Mouse (Mus musculus) C2C12 (cell line): ENCODE measurements around the gene C1ql2. TPM values are rescaled to one million over a fixed set of nuclear protein-coding genes. Genes with fewer than 3 reads are reported as not detected.

Source experiments
- H3K27me3 ChIP-seq: one replicate; pipeline ENCODE4 v1.6.1; 2011; ENCODE audit not compliant: control insufficient read depth, insufficient read depth, insufficient read length
- H3K36me3 ChIP-seq: one replicate; pipeline ENCODE4 v1.6.1; 2011; ENCODE audit not compliant: control insufficient read depth, insufficient read depth
- H3K4me3 ChIP-seq: one replicate; pipeline ENCODE4 v1.5.1; 2011; ENCODE audit warnings: mild to moderate bottlenecking, control low read depth; ENCODE audit not compliant: poor library complexity, insufficient read depth, severe bottlenecking
- H3K79me2 ChIP-seq: one replicate; pipeline ENCODE4 v1.6.1; 2011; ENCODE audit not compliant: control insufficient read depth, insufficient read depth
- H3K79me3 ChIP-seq: one replicate; pipeline ENCODE4 v1.6.1; 2011; ENCODE audit warnings: low read depth, control low read depth
- H3ac ChIP-seq: one replicate; pipeline ENCODE3; 2011; ENCODE audit warnings: low read depth; ENCODE audit not compliant: control insufficient read depth, insufficient read length
- CEBPB ChIP-seq: IDR thresholded peaks from one replicate; pipeline ENCODE4 v1.6.1; 2011; ENCODE audit warnings: low read depth, mild to moderate bottlenecking, control low read depth, moderate library complexity
- CTCF ChIP-seq: IDR thresholded peaks from one replicate; pipeline ENCODE4 v1.5.1; 2011; ENCODE audit not compliant: control insufficient read depth, insufficient read depth, insufficient read length
- FOSL1 ChIP-seq: IDR thresholded peaks from one replicate; pipeline ENCODE4 v1.8.0; 2011; ENCODE audit warnings: mild to moderate bottlenecking, low read length; ENCODE audit not compliant: poor library complexity, insufficient read depth, severe bottlenecking
- MAX ChIP-seq: IDR thresholded peaks from one replicate; pipeline ENCODE4 v1.6.1; 2011; ENCODE audit warnings: mild to moderate bottlenecking, control low read depth
- MYOD1 ChIP-seq: IDR thresholded peaks from one replicate; pipeline ENCODE4 v1.6.1; 2011; ENCODE audit warnings: low read depth; ENCODE audit not compliant: control insufficient read depth, insufficient read length
- MYOG ChIP-seq: IDR thresholded peaks from one replicate; pipeline ENCODE4 v1.6.1; 2011; ENCODE audit not compliant: control insufficient read depth, insufficient read length; ENCODE audit errors: extremely low read depth
- USF1 ChIP-seq: IDR thresholded peaks from one replicate; pipeline ENCODE4 v1.6.1; 2011; ENCODE audit warnings: low read depth, mild to moderate bottlenecking, control low read depth, moderate library complexity
- polyA plus RNA-seq: library from polyadenylated mRNA; unstranded; fragments of >200 nt; fragmentation: generic; extraction: Trizol; gene quantifications from one replicate; pipeline ENCODE4 v1.2.1, GENCODE M21; 2012; ENCODE audit warnings: missing spikeins

Gene C1ql2
- polyA plus RNA-seq, 1 experiment = not detected

DNA sequence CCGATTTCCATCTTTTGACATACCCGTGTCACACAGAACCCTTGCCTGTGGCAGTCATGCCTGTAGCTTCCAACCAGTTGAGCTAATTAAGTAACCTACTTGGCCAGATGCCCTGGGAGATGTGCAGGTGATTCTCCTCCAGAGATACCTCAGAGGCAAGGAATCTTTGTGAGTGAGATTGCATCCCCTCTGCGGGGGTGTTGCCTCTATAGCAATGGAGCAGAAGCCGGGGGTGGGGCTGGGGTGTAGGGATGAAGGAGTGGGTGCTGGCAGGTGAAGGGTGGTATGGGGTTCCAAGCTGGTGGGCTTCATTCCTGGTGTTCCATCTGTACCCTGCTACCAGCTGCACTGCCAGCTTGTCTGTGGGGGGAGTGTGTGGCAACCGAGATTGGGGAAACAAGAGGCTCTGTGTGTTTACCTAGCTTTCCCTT, 17.2 kb upstream of the C1ql2 start:
- H3K79me3 ChIP-seq = no peaks in the 10 kb centered on the region
- H3K27me3 ChIP-seq = peaks cover 17% of the 10 kb centered on the region
- no peak overlapping the region for H3ac ChIP-seq
- H3K4me3 ChIP-seq = no peak overlapping the region
- H3K36me3 ChIP-seq = no peaks in the 10 kb centered on the region
- no peaks in the 10 kb centered on the region for H3K79me2 ChIP-seq
- no peak for TF ChIP-seq MYOD1
- no peak for TF ChIP-seq CEBPB
- no peak for TF ChIP-seq FOSL1
- TF ChIP-seq USF1 = no peak
- TF ChIP-seq MAX = no peak
- TF ChIP-seq MYOG = no peak
- TF ChIP-seq CTCF = no peak

DNA sequence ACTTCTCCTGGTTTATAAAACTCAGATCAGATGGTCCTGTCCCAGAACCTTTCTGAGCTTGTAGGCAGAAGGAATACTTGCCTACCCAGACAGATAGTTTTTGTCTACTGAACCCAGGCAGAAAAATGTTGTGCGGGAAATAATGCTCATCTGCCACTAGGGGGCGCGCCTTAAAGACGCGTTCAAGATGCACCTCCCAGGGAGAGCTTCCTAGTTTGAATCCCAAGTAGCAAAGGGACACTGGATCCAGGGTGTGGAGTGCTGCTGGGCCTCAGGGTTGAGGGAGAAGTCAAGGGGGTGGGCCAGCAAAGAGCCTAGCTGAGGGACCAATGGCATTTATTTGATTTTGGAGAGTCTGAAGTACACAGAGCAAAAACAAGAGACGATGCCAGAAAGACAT, 12.7 kb upstream of the C1ql2 start:
- Histone ChIP-seq H3K79me3 (no peaks in the 10 kb centered on the region), H3K36me3 (no peaks in the 10 kb centered on the region), H3K4me3 (no peak overlapping the region), H3K79me2 (no peaks in the 10 kb centered on the region), H3K27me3 (peaks cover 16% of the 10 kb centered on the region), H3ac (no peak overlapping the region)
- TF ChIP-seq CEBPB (no peak), USF1 (no peak), FOSL1 (no peak), MAX (no peak), MYOG (no peak), MYOD1 (no peak), CTCF (no peak)

DNA sequence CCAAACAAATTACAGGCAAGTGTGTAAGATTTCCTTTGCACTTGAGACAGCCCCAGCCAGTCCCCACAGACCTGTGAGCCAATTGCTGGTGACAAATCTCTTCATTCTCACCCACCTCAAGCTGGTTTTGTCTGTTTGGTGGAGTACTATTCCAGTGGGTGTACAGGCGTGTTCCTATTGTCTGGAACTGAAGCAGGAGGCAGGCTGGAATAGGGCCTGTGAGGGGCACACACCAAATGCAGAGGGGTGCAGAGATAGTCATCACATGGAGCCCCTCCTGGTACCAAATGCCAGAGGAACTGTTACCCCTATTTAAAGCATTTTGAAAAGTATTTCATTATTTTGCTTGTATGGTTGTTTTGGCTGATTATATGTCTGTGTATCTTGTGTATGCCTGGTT, 12.2 kb upstream of the C1ql2 start:
- Histone ChIP-seq H3K36me3 (no peaks in the 10 kb centered on the region), H3K79me2 (no peaks in the 10 kb centered on the region), H3K27me3 (peaks cover 16% of the 10 kb centered on the region), H3K4me3 (no peak overlapping the region), H3ac (no peak overlapping the region), H3K79me3 (no peaks in the 10 kb centered on the region)
- TF ChIP-seq MYOG = no peak
- no peak for TF ChIP-seq MAX
- TF ChIP-seq FOSL1 = no peak

DNA sequence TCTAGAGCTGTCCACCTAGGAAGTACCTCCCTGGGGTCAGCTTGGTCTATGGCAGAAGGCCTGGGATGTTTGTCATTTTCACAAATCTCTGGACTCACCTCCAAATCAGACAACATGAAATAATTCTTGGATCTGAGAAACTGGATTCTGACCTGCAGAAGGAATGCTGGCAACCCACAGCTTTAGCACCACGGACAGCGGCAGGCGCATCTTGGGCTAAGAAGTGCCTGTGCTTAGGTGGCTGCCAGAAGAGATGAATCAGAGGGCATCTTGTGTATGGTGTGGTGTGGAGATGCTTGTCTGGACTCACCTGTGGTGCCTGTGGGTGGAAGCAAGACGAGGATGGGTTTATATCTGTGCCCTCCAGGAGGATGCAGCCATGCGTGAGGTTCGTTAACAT, 8.5 kb upstream of the C1ql2 start:
- H3K27me3 ChIP-seq = peaks cover 16% of the 10 kb centered on the region
- H3K4me3 ChIP-seq = no peak overlapping the region
- TF ChIP-seq USF1 = no peak
- TF ChIP-seq CTCF = no peak
- TF ChIP-seq CEBPB = no peak
- no peak for TF ChIP-seq MAX
- no peak for TF ChIP-seq MYOG
- no peak for TF ChIP-seq FOSL1
- no peak for TF ChIP-seq MYOD1
- H3K36me3 ChIP-seq = no peaks in the 10 kb centered on the region
- H3ac ChIP-seq = no peak overlapping the region
- H3K79me3 ChIP-seq = no peaks in the 10 kb centered on the region
- no peaks in the 10 kb centered on the region for H3K79me2 ChIP-seq

DNA sequence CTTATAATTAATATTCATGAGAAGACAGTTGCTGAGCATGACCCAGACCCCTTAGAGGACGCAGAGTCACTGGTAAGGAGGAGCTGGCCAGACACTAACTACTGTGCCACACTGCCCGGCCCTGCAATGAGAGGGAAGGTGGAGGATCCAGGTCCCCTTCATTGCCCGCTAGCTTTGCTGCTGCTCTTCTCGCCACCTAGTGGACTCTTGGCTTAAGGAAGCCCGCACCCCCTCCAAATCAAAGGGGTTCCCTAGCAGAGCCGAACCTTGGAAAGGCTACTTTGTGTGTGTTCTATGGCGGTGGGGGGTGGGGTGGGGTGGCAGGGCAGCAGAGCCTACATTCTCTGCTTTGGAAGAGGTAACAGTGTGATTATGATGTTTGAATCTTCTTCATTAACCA, 2.4 kb upstream of the C1ql2 start:
- H3K4me3 ChIP-seq = no peak overlapping the region
- TF ChIP-seq CEBPB (no peak), MYOG (no peak), USF1 (no peak), MAX (no peak), FOSL1 (no peak), CTCF (no peak), MYOD1 (no peak)
- H3K36me3 ChIP-seq = no peaks in the 10 kb centered on the region
- H3K79me3 ChIP-seq = no peaks in the 10 kb centered on the region
- H3ac ChIP-seq = no peak overlapping the region
- H3K27me3 ChIP-seq = peaks cover 62% of the 10 kb centered on the region
- no peaks in the 10 kb centered on the region for H3K79me2 ChIP-seq

DNA sequence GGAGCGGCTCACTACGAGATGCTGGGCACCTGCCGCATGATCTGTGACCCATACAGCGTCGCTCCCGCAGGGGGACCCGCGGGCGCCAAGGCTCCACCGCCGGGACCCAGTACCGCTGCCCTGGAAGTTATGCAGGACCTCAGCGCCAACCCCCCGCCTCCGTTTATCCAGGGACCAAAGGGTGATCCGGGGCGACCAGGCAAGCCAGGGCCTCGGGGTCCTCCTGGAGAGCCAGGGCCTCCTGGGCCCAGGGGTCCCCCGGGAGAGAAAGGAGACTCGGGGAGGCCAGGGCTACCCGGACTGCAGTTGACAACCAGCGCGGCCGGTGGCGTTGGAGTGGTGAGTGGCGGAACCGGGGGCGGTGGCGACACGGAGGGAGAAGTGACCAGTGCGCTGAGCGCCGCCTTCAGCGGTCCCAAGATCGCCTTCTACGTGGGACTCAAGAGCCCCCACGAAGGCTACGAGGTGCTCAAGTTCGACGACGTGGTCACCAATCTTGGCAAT, 842 bp downstream of the C1ql2 start:
- Histone ChIP-seq H3ac (no peak overlapping the region), H3K27me3 (peaks cover 73% of the 10 kb centered on the region), H3K4me3 (no peak overlapping the region), H3K79me3 (no peaks in the 10 kb centered on the region), H3K36me3 (no peaks in the 10 kb centered on the region), H3K79me2 (no peaks in the 10 kb centered on the region)
- TF ChIP-seq MAX (no peak), CEBPB (no peak), MYOG (no peak), CTCF (no peak), FOSL1 (no peak), MYOD1 (no peak), USF1 (no peak)

DNA sequence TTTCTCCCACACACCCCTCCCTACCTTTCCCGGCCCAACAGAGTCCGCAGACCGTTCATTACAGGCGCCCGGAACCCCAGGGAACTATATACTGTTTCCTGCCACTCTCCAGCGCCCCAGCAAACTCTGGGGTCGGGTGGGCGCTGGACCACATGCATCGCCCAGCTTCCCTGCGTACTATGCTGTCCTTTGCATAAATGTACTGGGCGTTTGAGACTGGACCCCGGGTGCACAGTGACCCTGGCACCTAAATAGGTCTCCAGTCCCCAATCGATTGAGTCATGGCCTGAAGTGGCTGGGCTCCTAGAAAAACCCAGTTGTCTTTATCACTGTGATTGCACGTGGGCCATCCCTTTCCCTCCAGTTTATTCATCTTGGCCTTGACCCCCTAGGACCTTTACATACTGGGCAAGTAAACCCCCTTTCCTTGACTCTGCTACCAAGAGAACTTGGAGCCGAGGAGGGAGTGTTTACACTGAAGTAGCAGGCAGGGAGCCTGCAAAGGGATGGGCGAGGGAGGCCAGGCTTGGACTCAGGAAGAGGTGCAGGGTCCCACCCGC, 1.5 kb downstream of the C1ql2 start:
- no peak for TF ChIP-seq USF1
- TF ChIP-seq MYOG = no peak
- TF ChIP-seq FOSL1 = no peak
- no peak for TF ChIP-seq CTCF
- TF ChIP-seq MAX = no peak
- TF ChIP-seq MYOD1 = no peak
- TF ChIP-seq CEBPB = no peak
- peaks cover 70% of the 10 kb centered on the region for H3K27me3 ChIP-seq

More for the DNA sequence above, 1.5 kb downstream of the C1ql2 start:
- no peaks in the 10 kb centered on the region for H3K79me2 ChIP-seq
- H3ac ChIP-seq = no peak overlapping the region
- no peaks in the 10 kb centered on the region for H3K36me3 ChIP-seq
- H3K4me3 ChIP-seq = no peak overlapping the region
- H3K79me3 ChIP-seq = no peaks in the 10 kb centered on the region
